Mouse (Mus musculus): ENCODE results near the gene Pmel. TPM values are rescaled to one million over a fixed set of nuclear protein-coding genes. Genes with fewer than 3 reads are reported as not detected.

Pmel gene
- polyA plus RNA-seq, 1 experiment from 2014 or later: 2.0 TPM

- Histone ChIP-seq H3K4me1 (replicated peaks; ENCODE audit: control insufficient read depth, insufficient read depth) (no peaks in the 10 kb centered on the region; the same call in 1 of the 2 replicates), H3K27ac (replicated peaks) (peak overlapping the region; percentile 92), H3K36me3 (ENCODE audit: control insufficient read depth, insufficient read depth, low read length) (no peaks in the 10 kb centered on the region), H3K4me3 (ENCODE audit: low read depth, low read length) (peak overlapping the region; percentile 74), H3K27me3 (ENCODE audit: control insufficient read depth, insufficient read depth, low read length) (no peaks in the 10 kb centered on the region), H3K9me3 (ENCODE audit: control insufficient read depth, low read length) (no peaks in the 10 kb centered on the region), H3K9ac (ENCODE audit: low read length) (peak overlapping the region; percentile 88), H3K4me2 (replicated peaks; ENCODE audit: low read depth) (peak overlapping the region; percentile 90)
- WGBS: 8% methylated on average over 7 of the region's 7 CpGs
- no peak for TF ChIP-seq CTCF (IDR thresholded peaks at IDR 0.05; ENCODE audit: low read depth)
- no peak for TF ChIP-seq EP300 (optimal IDR thresholded peaks at IDR 0.05)
- DNase-seq (ENCODE audit: low spot score): no peak
- ATAC-seq (ENCODE audit: low FRiP score, low TSS enrichment): no peak
Observed at GRCm38 (mm10) chr10:128743235-128743634, 39.2 kb downstream of the Pmel start.

- no peaks in the 10 kb centered on the region; the same call in 1 of the 2 replicates for H3K4me1 ChIP-seq (replicated peaks; ENCODE audit: control insufficient read depth, insufficient read depth)
- peak; percentile 70 for DNase-seq (ENCODE audit: low spot score)
- H3K4me2 ChIP-seq (replicated peaks; ENCODE audit: low read depth): peak overlapping the region; percentile 90
- H3K4me3 ChIP-seq (ENCODE audit: low read depth, low read length): peak overlapping the region; percentile 74
- H3K27me3 ChIP-seq (ENCODE audit: control insufficient read depth, insufficient read depth, low read length): no peaks in the 10 kb centered on the region
- H3K9me3 ChIP-seq (ENCODE audit: control insufficient read depth, low read length): no peaks in the 10 kb centered on the region
- peak overlapping the region; percentile 88 for H3K9ac ChIP-seq (ENCODE audit: low read length)
- under 1% methylated on average over 37 of the region's 37 CpGs for WGBS
- TF ChIP-seq CTCF (IDR thresholded peaks at IDR 0.05; ENCODE audit: low read depth) (no peak), EP300 (optimal IDR thresholded peaks at IDR 0.05) (no peak)
- peak; percentile 30 for ATAC-seq (ENCODE audit: low FRiP score, low TSS enrichment)
- H3K36me3 ChIP-seq (ENCODE audit: control insufficient read depth, insufficient read depth, low read length): no peaks in the 10 kb centered on the region
- H3K27ac ChIP-seq (replicated peaks): peak overlapping the region; percentile 92
Observed at GRCm38 (mm10) chr10:128743791-128744191, 39.8 kb downstream of the Pmel start.

- no peaks in the 10 kb centered on the region for H3K9me3 ChIP-seq (ENCODE audit: control insufficient read depth, low read length)
- H3K4me1 ChIP-seq (replicated peaks; ENCODE audit: control insufficient read depth, insufficient read depth): no peaks in the 10 kb centered on the region; the same call in 1 of the 2 replicates
- peak overlapping the region; percentile 90 for H3K4me2 ChIP-seq (replicated peaks; ENCODE audit: low read depth)
- TF ChIP-seq EP300 (optimal IDR thresholded peaks at IDR 0.05): no peak
- TF ChIP-seq CTCF (IDR thresholded peaks at IDR 0.05; ENCODE audit: low read depth): no peak
- H3K27me3 ChIP-seq (ENCODE audit: control insufficient read depth, insufficient read depth, low read length): no peaks in the 10 kb centered on the region
- no peaks in the 10 kb centered on the region for H3K36me3 ChIP-seq (ENCODE audit: control insufficient read depth, insufficient read depth, low read length)
- 24% methylated on average over 8 of the region's 8 CpGs for WGBS
- DNase-seq (ENCODE audit: low spot score): no peak
- H3K27ac ChIP-seq (replicated peaks): peak overlapping the region; percentile 92
- H3K4me3 ChIP-seq (ENCODE audit: low read depth, low read length): peak overlapping the region; percentile 74
- H3K9ac ChIP-seq (ENCODE audit: low read length): peak overlapping the region; percentile 88
- ATAC-seq (ENCODE audit: low FRiP score, low TSS enrichment): no peak
Observed at GRCm38 (mm10) chr10:128744211-128744610, 40.2 kb downstream of the Pmel start.

GRCm38 (mm10) chr10:128744680-128745601, 40.9 kb downstream of the Pmel start, which contains the start of gene Dgka:
Gene Dgka, minus strand, starts transcription at chr10:128744855.
- H3K27me3 ChIP-seq (ENCODE audit: control insufficient read depth, insufficient read depth, low read length): no peaks in the 10 kb centered on the region
- H3K27ac ChIP-seq (replicated peaks): peak within 1 kb of the TSS; percentile 92

GRCm38 (mm10) chr10:128745946-128746613, 42.1 kb downstream of the Pmel start:
- no peaks in the 10 kb centered on the region for H3K9me3 ChIP-seq (ENCODE audit: control insufficient read depth, low read length)
- H3K4me1 ChIP-seq (replicated peaks; ENCODE audit: control insufficient read depth, insufficient read depth): no peaks in the 10 kb centered on the region; the same call in 1 of the 2 replicates
- H3K27ac ChIP-seq (replicated peaks): peak overlapping the region; percentile 45; the same call in 1 of the 2 replicates
- H3K27me3 ChIP-seq (ENCODE audit: control insufficient read depth, insufficient read depth, low read length): no peaks in the 10 kb centered on the region
- no peak for ATAC-seq (ENCODE audit: low FRiP score, low TSS enrichment)
- WGBS: 87% methylated on average over 10 of the region's 10 CpGs
- no peak overlapping the region for H3K4me3 ChIP-seq (ENCODE audit: low read depth, low read length)
- no peak overlapping the region for H3K9ac ChIP-seq (ENCODE audit: low read length)
- DNase-seq (ENCODE audit: low spot score): no peak
- no peak for TF ChIP-seq CTCF (IDR thresholded peaks at IDR 0.05; ENCODE audit: low read depth)
- TF ChIP-seq EP300 (optimal IDR thresholded peaks at IDR 0.05): no peak
- no peak overlapping the region for H3K4me2 ChIP-seq (replicated peaks; ENCODE audit: low read depth)
- no peaks in the 10 kb centered on the region for H3K36me3 ChIP-seq (ENCODE audit: control insufficient read depth, insufficient read depth, low read length)

More at GRCm38 (mm10) chr10:128744680-128745601, 40.9 kb downstream of the Pmel start, which contains the start of gene Dgka:
- Histone ChIP-seq H3K9me3 (ENCODE audit: control insufficient read depth, low read length) (no peaks in the 10 kb centered on the region), H3K36me3 (ENCODE audit: control insufficient read depth, insufficient read depth, low read length) (no peaks in the 10 kb centered on the region), H3K4me3 (ENCODE audit: low read depth, low read length) (peak within 1 kb of the TSS; percentile 74), H3K4me1 (replicated peaks; ENCODE audit: control insufficient read depth, insufficient read depth) (no peaks in the 10 kb centered on the region; the same call in 1 of the 2 replicates), H3K9ac (ENCODE audit: low read length) (peak within 1 kb of the TSS; percentile 88), H3K4me2 (replicated peaks; ENCODE audit: low read depth) (peak within 1 kb of the TSS; percentile 90)
- DNase-seq (ENCODE audit: low spot score) (peak; percentile 44), ATAC-seq (ENCODE audit: low FRiP score, low TSS enrichment) (no peak)
- no peak for TF ChIP-seq EP300 (optimal IDR thresholded peaks at IDR 0.05)
- peak; percentile 56 for TF ChIP-seq CTCF (IDR thresholded peaks at IDR 0.05; ENCODE audit: low read depth)
- 18% methylated on average over 18 of the region's 18 CpGs for WGBS
